Mouse (Mus musculus) brain, embryonic 14.5 days (tissue): Measurements from ENCODE around the gene Tub.

Experiments used
- CTCF ChIP-seq: fragments of 200-500 bp; IDR thresholded peaks from 2 replicates; pipeline ENCODE4 v1.5.1; 2012; ENCODE audit warnings: inconsistent platforms, mild to moderate bottlenecking, moderate library complexity, borderline replicate concordance; ENCODE audit not compliant: insufficient read depth, insufficient read length; ENCODE audit errors: extremely low read depth
- POLR2A ChIP-seq: fragments of 200-500 bp; IDR thresholded peaks from 2 replicates; pipeline ENCODE4 v1.6.1; 2012; ENCODE audit warnings: mild to moderate bottlenecking, inconsistent platforms, borderline replicate concordance; ENCODE audit not compliant: poor library complexity, insufficient read depth, insufficient read length, severe bottlenecking; ENCODE audit errors: extremely low read depth

GRCm38 (mm10) chr7:109012998-109013625, 63.0 kb downstream of the Tub start:
- no peak for TF ChIP-seq CTCF
- TF ChIP-seq POLR2A = no peak
